Mouse (Mus musculus): ENCODE measurements around the gene St3gal5. TPM values are rescaled to one million over a fixed set of nuclear protein-coding genes. Genes with fewer than 3 reads are reported as not detected.

Gene St3gal5
- polyA plus RNA-seq, 1 experiment from 2014 or later = 78.5 TPM

DNA sequence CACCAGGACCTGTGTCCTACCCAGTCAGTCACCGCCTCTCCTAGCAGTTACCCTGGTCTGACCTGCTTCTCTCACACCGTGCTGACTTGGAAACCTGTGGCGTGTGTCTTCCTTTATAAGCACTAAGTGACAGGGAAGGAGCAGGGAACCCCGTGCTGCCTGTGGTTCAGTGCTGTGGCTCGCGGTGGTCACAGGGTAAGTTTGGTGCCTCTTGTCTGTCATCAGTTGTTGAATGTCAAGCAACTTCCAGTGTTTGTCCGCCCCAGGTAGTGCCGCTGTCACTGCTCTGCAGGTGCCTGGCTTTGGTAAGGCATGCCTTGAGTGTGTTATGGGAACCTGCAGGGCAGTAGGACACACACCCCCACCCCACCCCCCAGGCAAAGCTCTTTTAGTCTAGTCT, 3.5 kb downstream of the St3gal5 start:
- Histone ChIP-seq H3K27ac (ENCODE audit: low read depth, low read length) (no peak overlapping the region), H3K4me2 (ENCODE audit: low read depth, low read length) (no peak overlapping the region), H3K4me1 (ENCODE audit: control insufficient read depth, insufficient read depth, low read length) (peaks cover 9% of the 10 kb centered on the region; the same call in 1 of the 2 replicates), H3K27me3 (ENCODE audit: control insufficient read depth, insufficient read depth, low read length) (no peaks in the 10 kb centered on the region), H3K9me3 (ENCODE audit: control insufficient read depth, low read length) (no peaks in the 10 kb centered on the region), H3K4me3 (ENCODE audit: low read depth, low read length) (no peak overlapping the region), H3K9ac (replicated peaks; ENCODE audit: low read depth, low read length) (no peak overlapping the region), H3K36me3 (ENCODE audit: control insufficient read depth, insufficient read depth, low read length) (no peaks in the 10 kb centered on the region)
- WGBS = 91% methylated on average over 8 of the region's 8 CpGs
- ATAC-seq (ENCODE audit: low read depth) = no peak

- Histone ChIP-seq H3K9me3 (ENCODE audit: control insufficient read depth, low read length) (no peaks in the 10 kb centered on the region), H3K27me3 (ENCODE audit: control insufficient read depth, insufficient read depth, low read length) (no peaks in the 10 kb centered on the region), H3K36me3 (ENCODE audit: control insufficient read depth, insufficient read depth, low read length) (no peaks in the 10 kb centered on the region), H3K4me2 (ENCODE audit: low read depth, low read length) (no peak overlapping the region), H3K9ac (replicated peaks; ENCODE audit: low read depth, low read length) (no peak overlapping the region), H3K27ac (ENCODE audit: low read depth, low read length) (no peak overlapping the region), H3K4me1 (ENCODE audit: control insufficient read depth, insufficient read depth, low read length) (peaks cover 9% of the 10 kb centered on the region; the same call in 1 of the 2 replicates), H3K4me3 (ENCODE audit: low read depth, low read length) (no peak overlapping the region)
- 83% methylated on average over 4 of the region's 4 CpGs for WGBS
- no peak for ATAC-seq (ENCODE audit: low read depth)
Observed at GRCm38 (mm10) chr6:72101386-72101785, 4.0 kb downstream of the St3gal5 start.

GRCm38 (mm10) chr6:72102066-72102465, 4.7 kb downstream of the St3gal5 start:
- Histone ChIP-seq H3K27me3 (ENCODE audit: control insufficient read depth, insufficient read depth, low read length) (no peaks in the 10 kb centered on the region), H3K4me1 (ENCODE audit: control insufficient read depth, insufficient read depth, low read length) (peaks cover 9% of the 10 kb centered on the region; the same call in 1 of the 2 replicates), H3K4me2 (ENCODE audit: low read depth, low read length) (no peak overlapping the region), H3K9me3 (ENCODE audit: control insufficient read depth, low read length) (no peaks in the 10 kb centered on the region), H3K27ac (ENCODE audit: low read depth, low read length) (no peak overlapping the region), H3K4me3 (ENCODE audit: low read depth, low read length) (no peak overlapping the region), H3K36me3 (ENCODE audit: control insufficient read depth, insufficient read depth, low read length) (no peaks in the 10 kb centered on the region), H3K9ac (replicated peaks; ENCODE audit: low read depth, low read length) (no peak overlapping the region)
- 83% methylated on average over 5 of the region's 5 CpGs for WGBS
- ATAC-seq (ENCODE audit: low read depth) = no peak

DNA sequence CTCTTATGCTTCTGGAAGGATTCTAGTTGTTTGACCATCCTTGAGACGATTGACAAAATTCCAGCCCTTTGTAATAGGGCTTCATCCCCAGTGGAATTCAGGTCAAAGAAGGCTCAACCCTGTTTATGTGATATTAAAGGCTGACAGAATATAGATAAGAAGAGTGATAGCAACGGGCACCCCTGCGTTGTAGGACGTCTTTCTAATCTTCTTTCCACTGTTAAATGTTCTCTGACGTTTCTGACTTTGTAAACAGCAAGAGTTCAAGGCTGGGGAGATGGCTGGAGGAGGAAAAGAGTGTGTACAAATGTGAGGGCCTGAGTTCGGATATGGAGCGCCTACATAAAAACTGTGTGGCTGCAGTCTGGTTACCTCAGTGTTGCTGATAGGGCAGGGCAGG, 7.1 kb downstream of the St3gal5 start:
- no peak for ATAC-seq (ENCODE audit: low read depth)
- no peak overlapping the region for H3K4me3 ChIP-seq (ENCODE audit: low read depth, low read length)
- no peak overlapping the region for H3K4me2 ChIP-seq (ENCODE audit: low read depth, low read length)
- WGBS = 94% methylated on average over 7 of the region's 7 CpGs
- no peak overlapping the region for H3K9ac ChIP-seq (replicated peaks; ENCODE audit: low read depth, low read length)
- no peaks in the 10 kb centered on the region for H3K27me3 ChIP-seq (ENCODE audit: control insufficient read depth, insufficient read depth, low read length)
- no peak overlapping the region for H3K27ac ChIP-seq (ENCODE audit: low read depth, low read length)
- H3K4me1 ChIP-seq (ENCODE audit: control insufficient read depth, insufficient read depth, low read length) = peaks cover 4% of the 10 kb centered on the region; the same call in 1 of the 2 replicates
- no peaks in the 10 kb centered on the region for H3K9me3 ChIP-seq (ENCODE audit: control insufficient read depth, low read length)
- no peaks in the 10 kb centered on the region for H3K36me3 ChIP-seq (ENCODE audit: control insufficient read depth, insufficient read depth, low read length)

DNA sequence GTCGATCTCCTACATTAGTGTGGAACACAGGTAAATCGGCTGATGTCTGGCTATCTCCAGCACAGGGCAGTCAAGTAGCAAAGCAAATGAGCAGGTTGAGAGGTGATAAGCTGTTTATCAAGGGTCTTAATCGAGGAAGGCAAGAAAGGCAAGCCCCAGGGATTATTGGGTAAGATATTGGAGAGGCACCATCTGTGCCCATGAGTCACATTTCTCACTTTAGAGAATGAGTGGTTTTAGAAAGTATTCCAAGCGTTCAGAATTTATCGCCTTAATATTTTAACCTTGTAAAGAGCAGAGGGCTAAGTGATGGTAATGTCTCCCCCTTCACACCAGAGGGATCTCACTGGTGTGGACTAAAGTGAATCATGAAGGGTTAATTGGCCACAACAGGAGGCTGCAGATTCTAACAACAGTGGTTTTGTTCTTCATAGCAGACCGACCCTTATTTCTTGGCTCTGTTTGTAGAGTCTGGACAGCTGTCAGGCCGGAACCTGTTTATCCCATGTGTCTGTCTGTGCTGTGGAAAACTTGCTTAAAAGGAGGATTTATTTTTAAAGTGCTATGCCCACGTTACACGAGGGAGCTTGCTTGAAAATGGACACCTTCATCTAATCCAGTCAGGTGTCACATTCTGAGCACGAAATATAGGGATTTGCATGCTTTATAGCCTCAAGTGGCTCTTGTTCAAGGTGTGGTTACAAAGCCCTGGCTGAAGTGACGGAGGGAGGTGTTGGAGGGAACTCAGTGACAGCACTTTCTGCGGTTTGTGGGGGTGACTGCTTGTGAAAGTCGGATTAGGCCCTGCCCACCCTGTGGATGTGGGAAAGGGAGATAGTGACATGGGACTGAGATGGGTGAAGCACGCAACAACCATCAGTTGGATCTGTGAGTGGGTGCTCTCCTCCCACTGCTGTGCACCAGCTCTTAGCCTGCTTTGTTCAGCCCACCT, 11.8 kb downstream of the St3gal5 start:
- H3K9ac ChIP-seq (replicated peaks; ENCODE audit: low read depth, low read length) = no peak overlapping the region
- ATAC-seq (ENCODE audit: low read depth) = peak; percentile 49; the same call in 1 of the 2 replicates
- no peak overlapping the region for H3K4me2 ChIP-seq (ENCODE audit: low read depth, low read length)
- no peak overlapping the region for H3K27ac ChIP-seq (ENCODE audit: low read depth, low read length)
- WGBS = 62% methylated on average over 14 of the region's 14 CpGs
- H3K27me3 ChIP-seq (ENCODE audit: control insufficient read depth, insufficient read depth, low read length) = no peaks in the 10 kb centered on the region
- H3K36me3 ChIP-seq (ENCODE audit: control insufficient read depth, insufficient read depth, low read length) = no peaks in the 10 kb centered on the region
- no peaks in the 10 kb centered on the region for H3K9me3 ChIP-seq (ENCODE audit: control insufficient read depth, low read length)
- H3K4me1 ChIP-seq (ENCODE audit: control insufficient read depth, insufficient read depth, low read length) = peaks cover 4% of the 10 kb centered on the region; the same call in 1 of the 2 replicates
- H3K4me3 ChIP-seq (ENCODE audit: low read depth, low read length) = no peak overlapping the region

DNA sequence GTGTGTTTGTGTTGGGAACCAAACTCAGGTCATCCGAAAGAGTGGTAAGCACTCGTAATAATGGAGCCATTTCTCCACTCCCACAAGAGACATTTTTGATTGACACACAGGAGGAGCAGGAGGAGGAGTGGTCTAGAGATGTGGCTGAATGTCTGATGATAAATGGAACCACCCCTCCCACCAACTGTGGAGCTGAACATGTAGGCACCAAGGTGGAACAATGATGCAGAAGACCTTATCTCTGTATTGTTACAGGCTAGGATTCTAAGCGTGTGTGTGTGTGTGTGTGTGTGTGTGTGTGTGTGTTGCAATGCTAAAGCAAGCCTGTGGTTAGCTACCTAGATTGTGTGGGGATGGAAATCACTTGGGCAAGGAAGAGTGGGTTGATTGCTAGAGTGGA, 13.2 kb downstream of the St3gal5 start:
- WGBS = 90% methylated on average over 3 of the region's 3 CpGs
- Histone ChIP-seq H3K4me3 (ENCODE audit: low read depth, low read length) (no peak overlapping the region), H3K27ac (ENCODE audit: low read depth, low read length) (no peak overlapping the region), H3K9ac (replicated peaks; ENCODE audit: low read depth, low read length) (no peak overlapping the region), H3K36me3 (ENCODE audit: control insufficient read depth, insufficient read depth, low read length) (no peaks in the 10 kb centered on the region), H3K4me1 (ENCODE audit: control insufficient read depth, insufficient read depth, low read length) (peaks cover 4% of the 10 kb centered on the region; the same call in 1 of the 2 replicates), H3K4me2 (ENCODE audit: low read depth, low read length) (no peak overlapping the region), H3K27me3 (ENCODE audit: control insufficient read depth, insufficient read depth, low read length) (no peaks in the 10 kb centered on the region), H3K9me3 (ENCODE audit: control insufficient read depth, low read length) (no peaks in the 10 kb centered on the region)
- ATAC-seq (ENCODE audit: low read depth) = no peak

GRCm38 (mm10) chr6:72112575-72112974, 15.2 kb downstream of the St3gal5 start:
- Histone ChIP-seq H3K27ac (ENCODE audit: low read depth, low read length) (no peak overlapping the region), H3K4me1 (ENCODE audit: control insufficient read depth, insufficient read depth, low read length) (peaks cover 4% of the 10 kb centered on the region; the same call in 1 of the 2 replicates), H3K36me3 (ENCODE audit: control insufficient read depth, insufficient read depth, low read length) (no peaks in the 10 kb centered on the region), H3K9ac (replicated peaks; ENCODE audit: low read depth, low read length) (no peak overlapping the region), H3K27me3 (ENCODE audit: control insufficient read depth, insufficient read depth, low read length) (no peaks in the 10 kb centered on the region), H3K4me2 (ENCODE audit: low read depth, low read length) (no peak overlapping the region), H3K4me3 (ENCODE audit: low read depth, low read length) (no peak overlapping the region), H3K9me3 (ENCODE audit: control insufficient read depth, low read length) (no peaks in the 10 kb centered on the region)
- ATAC-seq (ENCODE audit: low read depth) = no peak
- 51% methylated on average over 6 of the region's 6 CpGs for WGBS

GRCm38 (mm10) chr6:72113093-72113702, 15.8 kb downstream of the St3gal5 start:
- Histone ChIP-seq H3K4me3 (ENCODE audit: low read depth, low read length) (no peak overlapping the region), H3K27ac (ENCODE audit: low read depth, low read length) (no peak overlapping the region), H3K9ac (replicated peaks; ENCODE audit: low read depth, low read length) (no peak overlapping the region), H3K27me3 (ENCODE audit: control insufficient read depth, insufficient read depth, low read length) (no peaks in the 10 kb centered on the region), H3K9me3 (ENCODE audit: control insufficient read depth, low read length) (no peaks in the 10 kb centered on the region), H3K4me1 (ENCODE audit: control insufficient read depth, insufficient read depth, low read length) (peaks cover 4% of the 10 kb centered on the region; the same call in 1 of the 2 replicates), H3K36me3 (ENCODE audit: control insufficient read depth, insufficient read depth, low read length) (no peaks in the 10 kb centered on the region), H3K4me2 (ENCODE audit: low read depth, low read length) (no peak overlapping the region)
- ATAC-seq (ENCODE audit: low read depth) = no peak
- WGBS = 96% methylated on average over 2 of the region's 2 CpGs

GRCm38 (mm10) chr6:72114902-72115301, 17.5 kb downstream of the St3gal5 start:
- Histone ChIP-seq H3K27ac (ENCODE audit: low read depth, low read length) (no peak overlapping the region), H3K36me3 (ENCODE audit: control insufficient read depth, insufficient read depth, low read length) (no peaks in the 10 kb centered on the region), H3K9ac (replicated peaks; ENCODE audit: low read depth, low read length) (no peak overlapping the region), H3K9me3 (ENCODE audit: control insufficient read depth, low read length) (no peaks in the 10 kb centered on the region), H3K4me2 (ENCODE audit: low read depth, low read length) (no peak overlapping the region), H3K4me1 (ENCODE audit: control insufficient read depth, insufficient read depth, low read length) (no peaks in the 10 kb centered on the region; the same call in 1 of the 2 replicates), H3K27me3 (ENCODE audit: control insufficient read depth, insufficient read depth, low read length) (no peaks in the 10 kb centered on the region), H3K4me3 (ENCODE audit: low read depth, low read length) (no peak overlapping the region)
- WGBS = 90% methylated on average over 7 of the region's 7 CpGs
- ATAC-seq (ENCODE audit: low read depth) = no peak

All from neural tube, embryonic 14.5 days (tissue).